Mouse (Mus musculus) kidney, embryonic 14.5 days (tissue): ENCODE results near the gene Klhl5. TPM values are rescaled to one million over a fixed set of nuclear protein-coding genes. Genes with fewer than 3 reads are reported as not detected.

ENCODE experiments used
- ATAC-seq: fragments of 200-750 bp; cut with Nextera tagmentation; 2 replicates; pipeline ENCODE4 v1.8.0; 2017; ENCODE audit warnings: moderate number of reproducible peaks, mild to moderate bottlenecking, moderate TSS enrichment, moderate library complexity; ENCODE audit not compliant: low FRiP score, low TSS enrichment
- H3K27ac ChIP-seq: fragments of 300-500 bp; sonication (generic); 2 replicates; pipeline ENCODE4 v1.5.1; 2014; ENCODE audit warnings: low read depth, mild to moderate bottlenecking, low read length, moderate library complexity, mixed read lengths
- H3K27me3 ChIP-seq: fragments of 300-500 bp; sonication (generic); 2 replicates; pipeline ENCODE4 v1.6.1; 2014; ENCODE audit warnings: mild to moderate bottlenecking, low read length; ENCODE audit not compliant: control insufficient read depth, insufficient read depth
- H3K36me3 ChIP-seq: fragments of 300-500 bp; sonication (generic); 2 replicates; pipeline ENCODE4 v1.6.1; 2014; ENCODE audit warnings: low read length, mixed read lengths; ENCODE audit not compliant: control insufficient read depth, insufficient read depth
- H3K4me1 ChIP-seq: fragments of 300-500 bp; sonication (generic); 2 replicates; pipeline ENCODE4 v1.6.1; 2014; ENCODE audit warnings: low read length, mixed read lengths; ENCODE audit not compliant: control insufficient read depth, insufficient read depth
- H3K4me2 ChIP-seq: fragments of 300-500 bp; sonication (generic); replicated peaks from 2 replicates; pipeline ENCODE4 v1.6.1; 2014; ENCODE audit warnings: low read depth, mild to moderate bottlenecking, low read length
- H3K4me3 ChIP-seq: fragments of 300-500 bp; sonication (generic); 2 replicates; pipeline ENCODE4 v1.5.1; 2014; ENCODE audit warnings: mild to moderate bottlenecking, low read length
- H3K9ac ChIP-seq: fragments of 300-500 bp; sonication (generic); 2 replicates; pipeline ENCODE4 v1.6.1; 2014; ENCODE audit warnings: low read depth, mild to moderate bottlenecking, low read length, moderate library complexity
- H3K9me3 ChIP-seq: fragments of 300-500 bp; sonication (generic); 2 replicates; pipeline ENCODE4 v1.6.1; 2016; ENCODE audit warnings: low read length; ENCODE audit not compliant: control insufficient read depth
- WGBS: fragments of 180-500 bp; shearing (Covaris S2); extraction: QIAGEN DNeasy Blood & Tissue Kit; methylation state at CpG from one replicate; pipeline ENCODE4 v1.1.7; 2014; 5-methylcytosine and 5-hydroxymethylcytosine counted together
- polyA plus RNA-seq: library from polyadenylated mRNA; unstranded; fragments of >200 nt; fragmentation: Nextera tagmentation; extraction: Ambion mirVana; gene quantifications from 2 replicates; pipeline ENCODE4 v1.2.1, GENCODE M21; 2014

The Klhl5 gene
- polyA plus RNA-seq, 1 experiment from 2014 or later = 22.4 TPM

DNA sequence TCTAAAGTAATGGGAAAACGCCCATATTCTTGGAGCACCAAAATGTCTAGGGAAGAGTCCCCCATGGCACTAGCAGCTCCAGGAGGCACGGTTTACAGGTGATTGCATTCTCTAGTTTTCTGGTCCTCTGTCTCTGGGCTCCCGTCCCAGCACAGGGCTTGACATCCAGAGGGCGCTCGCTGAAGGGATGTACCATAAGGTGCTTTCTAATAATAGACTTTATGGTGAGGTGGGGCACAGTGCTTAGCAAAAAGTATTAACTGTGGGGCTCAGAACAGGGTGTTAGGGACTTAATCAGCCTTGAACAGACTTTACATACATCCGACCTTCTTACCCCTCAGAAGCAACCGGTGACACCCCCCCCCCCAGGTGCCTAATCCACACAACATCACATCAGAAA is 32.6 kb upstream of the Klhl5 start:
- H3K4me2 ChIP-seq = no peak overlapping the region
- no peaks in the 10 kb centered on the region for H3K9me3 ChIP-seq
- no peak overlapping the region for H3K4me3 ChIP-seq
- H3K9ac ChIP-seq = no peak overlapping the region
- no peaks in the 10 kb centered on the region for H3K4me1 ChIP-seq
- no peak for ATAC-seq
- H3K27me3 ChIP-seq = no peaks in the 10 kb centered on the region
- no peak overlapping the region for H3K27ac ChIP-seq
- H3K36me3 ChIP-seq = no peaks in the 10 kb centered on the region
- WGBS = 72% methylated on average over 7 of the region's 7 CpGs

DNA sequence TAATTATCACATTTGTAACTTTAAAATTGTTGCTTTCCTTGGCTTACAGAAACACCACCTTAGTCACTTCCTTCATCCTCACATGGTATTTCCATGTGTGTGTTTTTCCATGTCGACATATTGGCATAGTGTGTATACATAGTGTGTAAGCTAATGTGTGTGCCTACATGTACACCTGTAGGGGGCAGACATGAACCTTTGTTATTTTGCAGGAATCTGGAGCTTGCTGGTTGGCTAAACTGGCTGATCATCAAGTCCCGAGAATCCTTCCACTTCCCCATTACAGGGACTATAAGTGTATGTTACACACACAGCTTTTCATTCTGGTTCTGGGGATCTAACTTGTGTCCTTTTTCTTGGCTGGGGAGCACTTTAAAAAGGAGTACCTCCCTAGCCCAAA is 31.3 kb upstream of the Klhl5 start:
- Histone ChIP-seq H3K9ac (no peak overlapping the region), H3K4me2 (no peak overlapping the region), H3K27ac (no peak overlapping the region), H3K9me3 (no peaks in the 10 kb centered on the region), H3K4me3 (no peak overlapping the region), H3K4me1 (no peaks in the 10 kb centered on the region), H3K36me3 (no peaks in the 10 kb centered on the region), H3K27me3 (no peaks in the 10 kb centered on the region)
- ATAC-seq = no peak
- 76% methylated on average over 2 of the region's 2 CpGs for WGBS

GRCm38 (mm10) chr5:65076748-65077147 is 30.6 kb upstream of the Klhl5 start:
- no peak overlapping the region for H3K27ac ChIP-seq
- no peaks in the 10 kb centered on the region for H3K27me3 ChIP-seq
- ATAC-seq = no peak
- no peaks in the 10 kb centered on the region for H3K36me3 ChIP-seq
- no peaks in the 10 kb centered on the region for H3K4me1 ChIP-seq
- H3K9me3 ChIP-seq = no peaks in the 10 kb centered on the region
- no peak overlapping the region for H3K9ac ChIP-seq
- H3K4me3 ChIP-seq = no peak overlapping the region
- no peak overlapping the region for H3K4me2 ChIP-seq
- 17% methylated on average over 3 of the region's 3 CpGs for WGBS

DNA sequence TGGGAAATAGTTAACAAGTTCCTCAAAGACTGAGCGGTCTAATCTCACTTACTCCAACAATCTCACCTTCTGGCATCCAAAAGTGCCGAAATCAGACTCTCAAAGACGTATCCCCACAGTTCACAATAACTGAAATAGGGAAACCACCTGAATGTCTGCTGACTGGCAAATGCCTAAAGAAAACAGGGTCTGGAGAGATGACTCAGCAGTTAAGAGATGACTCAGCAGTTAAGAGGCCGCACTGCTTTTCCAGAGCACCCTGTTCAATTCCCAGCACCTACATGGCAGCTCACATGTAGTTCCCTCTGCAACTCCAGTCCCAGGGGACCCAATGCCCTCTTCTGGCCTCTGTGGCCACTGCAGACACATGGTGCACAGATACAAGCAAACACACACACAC is 29.3 kb upstream of the Klhl5 start:
- no peaks in the 10 kb centered on the region for H3K4me1 ChIP-seq
- 95% methylated on average over 4 of the region's 4 CpGs for WGBS
- H3K4me3 ChIP-seq = no peak overlapping the region
- no peaks in the 10 kb centered on the region for H3K27me3 ChIP-seq
- H3K4me2 ChIP-seq = no peak overlapping the region
- no peak overlapping the region for H3K9ac ChIP-seq
- H3K27ac ChIP-seq = no peak overlapping the region
- ATAC-seq = no peak
- no peaks in the 10 kb centered on the region for H3K36me3 ChIP-seq
- no peaks in the 10 kb centered on the region for H3K9me3 ChIP-seq

DNA sequence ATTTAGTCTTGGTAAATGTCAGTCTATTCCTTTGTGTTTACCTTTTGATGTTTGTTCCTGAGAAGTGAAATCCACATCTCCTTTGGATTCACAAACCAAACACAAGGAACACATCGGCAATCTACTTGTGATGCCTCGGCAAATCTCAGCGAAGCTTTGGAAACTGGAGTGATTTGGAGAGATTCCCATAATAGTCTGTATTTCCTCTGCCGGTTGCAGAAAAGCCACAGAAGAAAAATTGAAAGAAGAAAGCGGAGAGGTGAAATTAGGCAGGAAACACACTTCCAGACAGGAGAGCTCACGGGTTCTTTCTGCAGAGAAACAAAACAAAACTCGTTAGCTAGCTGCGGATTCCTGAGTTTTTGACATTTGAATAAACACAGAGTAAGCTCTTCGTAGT is 27.5 kb upstream of the Klhl5 start:
- no peak overlapping the region for H3K4me2 ChIP-seq

GRCm38 (mm10) chr5:65081836-65082235 is 25.5 kb upstream of the Klhl5 start:
- no peak overlapping the region for H3K4me2 ChIP-seq
- ATAC-seq = no peak
- no peaks in the 10 kb centered on the region for H3K9me3 ChIP-seq
- H3K4me3 ChIP-seq = no peak overlapping the region
- H3K4me1 ChIP-seq = no peaks in the 10 kb centered on the region
- no peak overlapping the region for H3K27ac ChIP-seq
- no peak overlapping the region for H3K9ac ChIP-seq
- no peaks in the 10 kb centered on the region for H3K27me3 ChIP-seq
- 72% methylated on average over 4 of the region's 4 CpGs for WGBS
- H3K36me3 ChIP-seq = no peaks in the 10 kb centered on the region

More for the DNA sequence above, 27.5 kb upstream of the Klhl5 start:
- H3K9me3 ChIP-seq = no peaks in the 10 kb centered on the region
- no peaks in the 10 kb centered on the region for H3K4me1 ChIP-seq
- H3K27ac ChIP-seq = no peak overlapping the region
- no peaks in the 10 kb centered on the region for H3K36me3 ChIP-seq
- peak overlapping the region; percentile 12; the same call in 1 of the 2 replicates for H3K4me3 ChIP-seq
- ATAC-seq = no peak
- H3K9ac ChIP-seq = no peak overlapping the region
- H3K27me3 ChIP-seq = no peaks in the 10 kb centered on the region
- 64% methylated on average over 9 of the region's 9 CpGs for WGBS

DNA sequence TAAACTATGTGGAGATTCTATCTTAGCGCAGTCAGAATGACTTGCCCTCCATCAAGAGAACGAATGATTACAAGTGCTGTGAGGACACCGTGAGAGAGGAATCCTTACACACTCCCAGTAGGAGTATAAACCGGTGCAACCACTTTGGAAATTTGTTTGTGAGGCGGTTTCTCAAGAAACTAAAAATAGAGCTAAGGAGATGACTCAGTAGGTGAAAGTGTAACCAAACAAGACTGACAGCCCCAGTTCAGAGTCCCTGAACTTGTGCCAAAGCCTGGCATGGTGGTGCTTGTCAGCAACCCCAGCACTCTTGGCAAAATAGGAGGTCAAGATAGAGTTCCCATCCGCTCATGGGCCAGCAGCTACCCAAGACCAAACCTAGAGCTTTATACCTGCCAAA is 20.8 kb upstream of the Klhl5 start:
- no peak for ATAC-seq
- H3K4me3 ChIP-seq = no peak overlapping the region
- H3K4me2 ChIP-seq = no peak overlapping the region
- 84% methylated on average over 6 of the region's 6 CpGs for WGBS
- no peaks in the 10 kb centered on the region for H3K27me3 ChIP-seq
- no peak overlapping the region for H3K9ac ChIP-seq
- no peaks in the 10 kb centered on the region for H3K9me3 ChIP-seq
- H3K4me1 ChIP-seq = no peaks in the 10 kb centered on the region
- H3K27ac ChIP-seq = no peak overlapping the region
- H3K36me3 ChIP-seq = no peaks in the 10 kb centered on the region

DNA sequence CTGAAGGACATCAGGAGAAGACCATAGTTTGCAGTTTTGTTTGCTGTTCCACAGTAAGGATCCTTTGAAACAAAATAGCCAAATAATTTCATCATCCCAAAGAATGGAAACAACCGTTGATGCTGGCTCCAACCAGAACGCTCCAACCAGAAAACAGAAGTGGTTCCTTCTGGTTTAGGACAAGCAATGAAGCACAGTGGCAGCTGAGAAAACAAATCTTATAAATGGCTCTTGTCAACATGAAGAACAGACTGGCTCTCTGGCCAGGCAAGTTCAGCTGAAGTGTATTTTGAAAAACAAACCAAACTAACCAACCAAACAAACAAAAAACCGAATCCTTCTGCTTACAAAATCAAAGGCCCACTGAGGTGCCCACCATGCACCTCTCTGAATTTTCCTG is 17.6 kb upstream of the Klhl5 start:
- no peaks in the 10 kb centered on the region for H3K36me3 ChIP-seq
- H3K9ac ChIP-seq = no peak overlapping the region
- ATAC-seq = no peak
- H3K27ac ChIP-seq = no peak overlapping the region
- H3K4me3 ChIP-seq = no peak overlapping the region
- no peak overlapping the region for H3K4me2 ChIP-seq
- 39% methylated on average over 3 of the region's 3 CpGs for WGBS
- no peaks in the 10 kb centered on the region for H3K27me3 ChIP-seq
- no peaks in the 10 kb centered on the region for H3K9me3 ChIP-seq
- H3K4me1 ChIP-seq = no peaks in the 10 kb centered on the region

DNA sequence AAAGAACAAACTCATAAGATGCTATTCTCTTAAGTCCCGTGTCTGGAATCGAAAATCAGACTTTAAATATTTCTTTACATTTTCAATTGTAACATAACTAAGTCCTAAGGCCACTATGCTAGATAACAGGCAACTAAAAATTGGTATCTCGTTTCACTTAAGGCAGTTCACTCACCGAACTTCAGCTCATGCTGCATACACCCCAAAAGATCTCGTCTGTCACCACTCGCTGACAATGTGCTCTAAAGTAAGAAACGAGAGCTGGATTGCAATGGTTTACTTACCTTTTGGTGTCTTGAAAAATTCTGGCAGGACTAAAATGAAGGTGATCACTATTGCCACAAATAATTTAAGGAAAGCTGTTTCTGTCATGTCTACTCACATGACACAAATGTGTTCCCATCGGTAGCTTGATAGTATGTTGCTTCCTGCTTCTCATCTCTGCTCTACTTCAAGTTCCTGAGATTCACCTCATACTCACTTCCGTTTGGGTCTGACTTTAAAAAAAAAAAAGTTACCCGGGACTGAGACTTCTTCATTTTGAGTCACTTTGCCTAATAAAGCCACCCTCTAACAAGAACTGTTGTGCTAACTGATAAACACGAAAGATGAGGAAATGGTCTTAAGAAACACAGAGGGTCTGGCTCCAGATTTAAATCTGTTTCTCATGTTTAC is 16.0 kb upstream of the Klhl5 start:
- no peaks in the 10 kb centered on the region for H3K36me3 ChIP-seq
- no peaks in the 10 kb centered on the region for H3K4me1 ChIP-seq
- no peaks in the 10 kb centered on the region for H3K9me3 ChIP-seq
- no peak overlapping the region for H3K27ac ChIP-seq
- ATAC-seq = no peak
- no peak overlapping the region for H3K4me2 ChIP-seq
- no peak overlapping the region for H3K9ac ChIP-seq
- 73% methylated on average over 11 of the region's 11 CpGs for WGBS
- H3K4me3 ChIP-seq = no peak overlapping the region
- no peaks in the 10 kb centered on the region for H3K27me3 ChIP-seq
